Mouse (Mus musculus): ENCODE measurements around the gene Rpp30.

Rpp30 gene

GRCm38 (mm10) chr19:36083262-36084225 is at the start of gene Rpp30:
Gene Rpp30 (plus strand): TSS chr19:36083716.
- peak; percentile 79 for DNase-seq

GRCm38 (mm10) chr19:36046046-36046445 is 37.5 kb upstream of the Rpp30 start:
- DNase-seq, result no peak

GRCm38 (mm10) chr19:36056502-36057221 is 26.9 kb upstream of the Rpp30 start:
- no peak for DNase-seq

- no peak for DNase-seq
Observed at GRCm38 (mm10) chr19:36057231-36057811, 26.2 kb upstream of the Rpp30 start, which contains the start of gene Htr7. Gene Htr7 (minus strand): TSS chr19:36057507.

GRCm38 (mm10) chr19:36062801-36063529 is 20.6 kb upstream of the Rpp30 start:
- DNase-seq, result no peak

GRCm38 (mm10) chr19:36082606-36083261 is 782 bp upstream of the Rpp30 start:
- peak; percentile 27 for DNase-seq

GRCm38 (mm10) chr19:36090781-36091180 is 7.3 kb downstream of the Rpp30 start:
- no peak for DNase-seq

GRCm38 (mm10) chr19:36097194-36097593 is 13.7 kb downstream of the Rpp30 start:
- DNase-seq, result no peak

GRCm38 (mm10) chr19:36098265-36098664 is 14.7 kb downstream of the Rpp30 start:
- no peak for DNase-seq

GRCm38 (mm10) chr19:36098916-36099315 is 15.4 kb downstream of the Rpp30 start:
- DNase-seq, result no peak

GRCm38 (mm10) chr19:36103909-36104308 is 20.4 kb downstream of the Rpp30 start:
- no peak for DNase-seq

GRCm38 (mm10) chr19:36109318-36109944 is 25.9 kb downstream of the Rpp30 start:
- no peak for DNase-seq

GRCm38 (mm10) chr19:36110465-36110864 is 26.9 kb downstream of the Rpp30 start:
- no peak for DNase-seq

GRCm38 (mm10) chr19:36111054-36111895 is 27.8 kb downstream of the Rpp30 start:
- peak; percentile 18 for DNase-seq

- no peak for DNase-seq
Observed at GRCm38 (mm10) chr19:36112007-36112406, 28.5 kb downstream of the Rpp30 start.

GRCm38 (mm10) chr19:36116185-36116584 is 32.7 kb downstream of the Rpp30 start:
- no peak for DNase-seq

GRCm38 (mm10) chr19:36119219-36119618 is 35.7 kb downstream of the Rpp30 start:
- no peak for DNase-seq

- no peak for DNase-seq
Observed at GRCm38 (mm10) chr19:36119783-36120471, 36.4 kb downstream of the Rpp30 start, which contains the start of gene Ankrd1. Gene Ankrd1 (minus strand): TSS chr19:36120099.

- no peak for DNase-seq
Observed at GRCm38 (mm10) chr19:36124203-36124602, 40.7 kb downstream of the Rpp30 start.

- no peak for DNase-seq
Observed at GRCm38 (mm10) chr19:36128440-36128839, 44.9 kb downstream of the Rpp30 start.

Measured in cerebellum, adult 8-10 months (tissue).